Mouse (Mus musculus): ENCODE data around the gene Hist1h4i.

Gene Hist1h4i

DNA sequence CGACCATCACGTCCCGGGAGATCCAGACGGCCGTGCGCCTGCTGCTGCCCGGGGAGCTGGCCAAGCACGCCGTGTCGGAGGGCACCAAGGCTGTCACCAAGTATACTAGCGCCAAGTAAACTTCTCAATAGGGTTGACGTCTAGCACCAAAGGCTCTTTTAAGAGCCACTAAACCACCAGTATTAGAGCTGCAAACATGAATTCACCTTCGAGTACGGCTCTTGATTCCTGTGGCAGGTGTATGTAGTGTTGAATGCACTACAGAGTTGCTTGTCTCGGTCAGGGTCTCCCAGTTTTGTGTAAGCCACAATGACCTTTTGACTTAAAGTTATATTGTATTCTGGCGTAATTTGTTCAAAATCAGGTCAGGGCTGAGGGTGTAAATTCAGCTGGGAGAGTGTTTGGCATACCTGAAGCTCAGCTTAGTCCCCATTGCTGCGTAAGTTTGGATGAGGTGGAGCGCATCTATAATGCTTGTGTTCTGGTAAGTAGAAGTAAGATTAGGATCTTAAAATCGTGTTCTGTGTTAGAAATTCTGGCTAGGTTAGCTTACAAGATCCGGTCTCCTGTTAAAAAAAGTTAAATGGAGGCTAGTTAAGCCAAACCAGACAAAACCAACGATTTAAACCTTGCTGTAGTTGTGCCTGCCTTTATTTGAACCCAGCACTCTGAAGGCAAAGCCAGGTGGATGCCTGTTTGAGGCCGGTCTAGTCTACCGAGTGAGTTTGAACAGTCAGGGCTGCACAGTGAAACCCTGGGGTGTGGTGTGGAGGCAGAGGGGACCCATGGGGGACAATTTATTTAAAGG, 4.8 kb downstream of the Hist1h4i start:
- DNase-seq = no peak

DNA sequence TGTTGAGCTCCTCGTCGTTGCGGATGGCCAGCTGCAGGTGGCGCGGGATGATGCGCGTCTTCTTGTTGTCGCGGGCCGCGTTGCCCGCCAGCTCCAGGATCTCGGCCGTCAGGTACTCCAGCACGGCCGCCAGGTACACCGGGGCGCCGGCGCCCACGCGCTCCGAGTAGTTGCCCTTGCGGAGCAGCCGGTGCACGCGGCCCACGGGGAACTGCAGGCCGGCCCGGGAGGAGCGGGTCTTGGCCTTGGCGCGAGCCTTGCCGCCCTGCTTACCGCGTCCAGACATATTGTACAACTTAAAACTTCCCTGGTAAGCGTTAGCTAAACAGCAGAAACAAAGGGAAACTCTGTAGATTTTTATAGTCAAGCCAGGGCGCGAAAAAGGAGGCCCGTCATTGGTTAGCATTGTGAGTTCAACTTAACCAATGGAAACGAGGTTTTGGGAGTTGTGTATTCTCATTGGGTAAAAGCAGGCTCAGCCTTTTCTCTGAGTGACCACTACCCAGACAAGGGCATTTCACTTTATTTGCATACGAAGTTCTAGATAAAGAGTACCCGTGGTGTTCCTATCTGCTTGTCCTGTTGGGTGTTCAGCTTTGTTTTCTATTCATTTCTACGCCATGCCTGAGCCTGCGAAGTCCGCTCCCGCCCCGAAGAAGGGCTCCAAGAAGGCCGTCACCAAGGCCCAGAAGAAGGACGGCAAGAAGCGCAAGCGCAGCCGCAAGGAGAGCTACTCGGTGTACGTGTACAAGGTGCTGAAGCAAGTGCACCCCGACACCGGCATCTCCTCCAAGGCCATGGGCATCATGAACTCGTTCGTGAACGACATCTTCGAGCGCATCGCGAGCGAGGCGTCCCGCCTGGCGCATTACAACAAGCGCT, 5.7 kb downstream of the Hist1h4i start, which contains the start of the genes Hist1h2ah and Hist1h2bk:
Gene Hist1h2ah, minus strand, starts transcription at position 302 of the 882 bp plus-strand sequence.
Gene Hist1h2bk, plus strand, starts transcription at position 604 of the 882 bp plus-strand sequence.
- DNase-seq = peak; percentile 75

DNA sequence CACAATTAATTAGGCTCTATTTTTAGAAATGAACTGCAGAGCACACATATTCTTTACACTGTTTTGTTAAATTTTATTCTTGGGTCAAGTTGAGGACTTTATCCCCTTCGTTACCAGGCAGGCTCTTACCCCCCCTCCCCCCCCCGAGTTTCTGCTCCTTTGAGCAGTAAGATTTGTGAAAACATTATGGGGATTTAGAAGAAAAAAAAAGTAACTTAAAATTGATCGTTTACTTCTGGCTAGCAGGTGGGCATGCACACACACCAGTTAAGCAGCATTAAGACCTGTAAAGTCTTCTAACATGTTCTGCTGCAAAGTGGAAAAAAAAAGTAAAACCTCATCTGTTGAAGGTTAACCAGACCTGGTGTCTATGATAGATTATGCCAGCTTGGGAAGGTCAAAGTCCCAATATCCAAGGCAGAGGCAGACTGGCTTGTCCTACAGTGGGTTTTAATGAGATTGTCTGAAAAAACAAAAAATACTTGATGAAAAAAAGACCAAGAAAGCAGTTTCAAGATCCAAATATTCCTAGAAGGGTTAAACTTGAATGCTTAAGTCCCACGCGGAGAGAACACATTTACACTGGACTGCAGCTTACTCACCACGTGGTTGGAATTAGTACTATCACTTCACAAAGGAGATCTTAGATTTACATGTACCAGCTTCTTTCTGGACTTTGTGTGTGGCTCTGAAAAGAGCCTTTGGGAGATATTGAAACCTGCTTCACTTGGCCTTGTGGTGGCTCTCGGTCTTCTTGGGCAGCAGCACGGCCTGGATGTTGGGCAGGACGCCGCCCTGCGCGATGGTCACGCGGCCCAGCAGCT, 6.5 kb downstream of the Hist1h4i start:
- DNase-seq = no peak

DNA sequence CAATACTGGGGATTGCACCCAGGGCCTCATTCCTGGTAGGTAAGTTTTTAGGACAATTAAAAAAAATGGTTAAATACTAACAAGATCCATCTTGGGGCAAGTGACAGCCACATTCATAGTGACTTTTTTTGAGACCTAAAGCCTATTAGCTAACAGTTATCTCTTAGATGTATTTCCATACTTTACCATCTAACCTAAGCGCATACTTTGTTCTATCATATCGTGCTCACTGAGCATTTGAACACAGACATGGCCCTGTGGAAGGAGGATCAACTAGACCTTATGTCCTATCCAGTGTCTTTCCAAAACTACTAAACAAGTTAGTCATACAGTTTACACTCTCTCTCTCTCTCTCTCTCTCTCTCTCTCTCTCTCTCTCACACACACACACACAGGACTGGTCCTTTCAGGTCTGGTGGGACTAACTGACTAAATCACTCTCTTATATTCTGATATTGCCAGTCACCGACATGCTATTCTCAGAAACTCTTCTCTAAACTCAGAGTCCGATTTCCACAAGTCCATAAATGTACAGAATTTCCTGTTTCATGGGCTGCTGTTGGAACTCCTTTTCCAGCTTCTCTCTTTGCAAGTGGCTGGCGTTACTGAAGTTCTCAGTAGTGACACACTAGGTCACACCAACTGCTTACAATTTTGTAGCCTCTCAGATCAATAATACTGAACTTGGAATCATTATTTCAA, 7.3 kb downstream of the Hist1h4i start:
- no peak for DNase-seq

DNA sequence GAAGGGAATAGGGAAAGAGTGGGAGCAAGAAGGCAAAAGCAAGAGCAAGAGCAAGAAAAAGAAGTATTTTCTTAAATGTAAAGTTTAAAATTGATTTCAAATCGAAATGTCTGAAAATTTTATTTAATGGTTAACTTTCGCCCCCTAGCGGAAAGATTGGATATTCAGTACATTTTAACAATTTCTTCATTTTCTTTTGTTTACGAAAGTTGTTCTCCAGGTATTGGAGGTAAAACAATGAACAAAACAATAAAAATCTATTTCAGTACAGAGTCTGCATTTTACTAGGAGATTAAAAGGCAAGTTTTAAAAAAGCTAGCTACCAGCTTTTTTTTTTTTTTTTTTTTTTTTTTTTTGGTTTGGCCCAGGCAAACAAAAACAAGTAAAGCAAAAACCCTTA, 10.7 kb downstream of the Hist1h4i start:
- DNase-seq = no peak

DNA sequence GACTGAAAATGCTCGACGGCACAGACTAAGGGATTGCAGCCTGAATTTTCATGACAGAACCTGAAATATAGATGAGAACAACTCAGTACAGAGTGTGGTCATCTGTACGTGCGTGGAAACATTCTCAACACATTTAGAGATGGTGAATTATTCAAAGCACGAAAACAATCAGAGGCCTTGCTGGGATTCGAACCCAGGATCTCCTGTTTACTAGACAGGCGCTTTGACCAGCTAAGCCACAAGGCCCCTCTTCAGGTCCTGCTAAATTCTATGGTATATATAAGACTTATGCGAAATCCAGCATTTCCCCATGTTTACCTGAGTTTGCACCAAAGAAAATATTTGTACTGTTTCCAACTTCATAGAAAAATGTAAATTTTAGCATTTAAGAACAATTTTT, 11.2 kb downstream of the Hist1h4i start:
- DNase-seq = no peak

DNA sequence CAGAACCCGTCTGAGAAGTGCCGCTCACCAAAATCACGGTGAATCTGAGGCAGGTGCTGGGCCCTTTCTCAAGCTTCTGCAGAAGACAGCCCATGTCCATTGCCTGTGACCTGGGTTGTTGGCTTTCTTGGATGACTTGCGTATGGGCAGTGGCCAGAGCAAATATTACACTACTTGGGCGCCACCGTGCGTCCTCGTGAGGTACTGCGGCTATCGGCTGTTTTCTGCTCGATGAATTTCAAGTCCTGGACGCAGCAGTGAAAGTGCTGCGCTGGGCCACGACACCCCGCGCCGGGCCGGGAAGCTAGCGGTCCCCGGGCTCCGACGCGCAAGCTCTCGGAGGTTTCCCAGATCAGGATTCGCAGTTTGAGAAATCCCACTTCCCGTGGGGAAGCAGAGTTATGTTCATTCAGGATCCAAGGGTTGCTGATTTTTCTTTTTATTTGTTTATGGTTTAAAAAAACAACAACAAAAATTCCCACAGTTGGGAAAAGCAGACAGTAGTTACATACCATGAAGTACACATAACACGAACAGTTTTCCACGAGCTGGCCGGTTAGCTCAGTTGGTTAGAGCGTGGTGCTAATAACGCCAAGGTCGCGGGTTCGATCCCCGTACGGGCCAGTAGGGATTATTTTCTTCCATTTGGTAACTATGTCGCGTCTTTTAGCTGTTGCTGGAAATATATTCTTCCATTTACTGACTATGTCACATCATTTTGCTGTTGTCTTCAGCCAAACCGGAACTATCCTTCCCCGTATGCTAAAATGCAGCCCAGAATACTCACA, 12.3 kb downstream of the Hist1h4i start:
- peak; percentile 93 for DNase-seq

DNA sequence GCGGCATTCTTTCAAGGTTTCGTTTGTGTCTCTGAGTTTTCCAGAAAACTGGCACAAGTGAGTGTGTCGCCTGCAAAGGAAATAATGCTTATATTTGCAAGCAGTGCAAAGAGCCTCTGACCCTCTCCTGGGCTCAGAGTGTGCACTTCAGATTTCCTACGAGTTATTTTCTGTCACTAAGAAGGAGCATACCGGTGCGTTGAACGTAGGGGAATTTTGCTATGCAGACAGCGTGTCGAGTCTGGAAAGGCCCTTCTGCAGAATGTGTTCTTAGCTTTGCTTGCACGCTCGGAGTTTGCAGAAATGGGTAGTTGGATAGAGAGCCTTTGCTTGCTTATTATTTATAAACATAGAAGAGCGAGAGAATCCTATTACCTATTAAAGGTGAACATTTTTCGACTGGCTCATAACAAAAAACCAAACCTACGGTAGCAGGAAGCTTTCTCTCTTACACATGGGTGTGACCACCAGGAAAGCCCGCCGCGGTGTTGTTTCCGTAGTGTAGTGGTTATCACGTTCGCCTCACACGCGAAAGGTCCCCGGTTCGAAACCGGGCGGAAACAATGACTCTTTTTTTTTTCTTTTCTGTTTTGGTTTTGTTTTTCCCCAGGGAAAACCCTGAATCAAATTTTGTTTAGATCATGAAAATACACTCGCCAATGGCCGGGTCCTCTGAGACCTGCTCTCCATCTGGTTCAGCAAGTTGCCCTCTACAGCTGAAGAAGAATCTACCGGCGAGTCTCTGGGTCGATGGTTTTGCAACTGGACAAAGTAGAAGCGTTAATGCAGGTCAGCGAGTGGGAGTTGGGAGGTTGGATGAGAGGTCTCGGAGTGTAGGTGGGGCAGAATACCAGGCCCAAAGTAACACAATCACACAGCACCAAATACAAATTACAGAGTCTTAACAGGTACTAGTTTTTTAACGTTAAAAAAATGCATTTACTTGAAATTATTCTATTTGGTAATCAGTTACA, 14.8 kb downstream of the Hist1h4i start:
- DNase-seq = peak; percentile 64

DNA sequence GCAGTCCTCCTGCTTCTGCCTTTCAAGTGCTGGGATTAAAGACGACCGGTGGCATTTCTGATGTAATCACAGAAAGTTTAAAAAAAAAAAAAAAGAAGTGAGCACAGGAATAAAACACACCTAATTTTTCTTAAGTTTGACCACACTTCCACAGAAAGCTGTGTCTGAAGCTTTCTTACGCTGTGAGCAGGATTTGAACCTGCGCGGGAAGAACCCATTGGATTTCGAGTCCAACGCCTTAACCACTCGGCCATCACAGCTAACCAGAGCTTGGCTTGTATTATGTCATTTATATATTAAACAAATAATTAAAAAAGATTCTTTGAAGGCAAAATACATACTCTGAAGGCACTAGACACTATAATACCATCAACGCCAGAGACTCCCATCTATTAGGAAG, 18.9 kb downstream of the Hist1h4i start:
- peak; percentile 62 for DNase-seq

DNA sequence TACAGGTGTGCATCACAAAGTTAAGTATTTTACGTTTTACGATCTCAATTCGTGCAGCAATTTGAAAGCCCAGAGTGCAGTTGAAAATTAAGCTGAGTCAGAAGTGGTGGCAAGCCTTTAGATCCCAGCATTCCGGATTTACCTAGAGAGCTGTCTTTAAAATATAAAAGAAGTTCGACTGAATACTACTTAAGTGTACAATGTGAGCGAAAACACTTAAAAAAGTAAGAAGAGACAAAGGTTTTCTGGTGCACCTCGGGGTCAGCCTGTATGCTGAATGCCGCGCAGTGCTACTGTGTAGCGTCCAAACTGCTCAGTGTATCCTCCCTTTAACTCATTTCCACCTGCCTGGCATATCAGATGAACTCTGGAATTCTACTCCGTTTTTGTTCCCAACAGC, 19.6 kb downstream of the Hist1h4i start:
- no peak for DNase-seq

DNA sequence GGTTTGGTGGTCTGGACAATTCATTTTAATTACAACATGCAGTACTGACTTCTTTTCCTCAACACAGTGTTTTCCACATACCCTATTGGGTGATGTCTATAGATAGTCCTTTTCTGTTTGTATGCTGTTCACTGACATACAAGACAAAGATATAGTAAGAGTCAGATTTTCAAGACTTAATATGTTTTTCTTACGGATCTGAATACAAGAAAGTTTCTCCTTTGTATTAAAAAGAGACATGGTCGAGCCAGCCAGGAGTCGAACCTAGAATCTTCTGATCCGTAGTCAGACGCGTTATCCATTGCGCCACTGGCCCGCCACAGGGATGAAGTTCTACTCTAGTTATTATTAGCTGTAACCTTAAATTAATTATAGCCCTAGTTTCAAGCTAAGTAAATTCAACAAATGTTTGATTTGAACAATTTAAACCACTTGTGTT, 20.2 kb downstream of the Hist1h4i start:
- DNase-seq = no peak

DNA sequence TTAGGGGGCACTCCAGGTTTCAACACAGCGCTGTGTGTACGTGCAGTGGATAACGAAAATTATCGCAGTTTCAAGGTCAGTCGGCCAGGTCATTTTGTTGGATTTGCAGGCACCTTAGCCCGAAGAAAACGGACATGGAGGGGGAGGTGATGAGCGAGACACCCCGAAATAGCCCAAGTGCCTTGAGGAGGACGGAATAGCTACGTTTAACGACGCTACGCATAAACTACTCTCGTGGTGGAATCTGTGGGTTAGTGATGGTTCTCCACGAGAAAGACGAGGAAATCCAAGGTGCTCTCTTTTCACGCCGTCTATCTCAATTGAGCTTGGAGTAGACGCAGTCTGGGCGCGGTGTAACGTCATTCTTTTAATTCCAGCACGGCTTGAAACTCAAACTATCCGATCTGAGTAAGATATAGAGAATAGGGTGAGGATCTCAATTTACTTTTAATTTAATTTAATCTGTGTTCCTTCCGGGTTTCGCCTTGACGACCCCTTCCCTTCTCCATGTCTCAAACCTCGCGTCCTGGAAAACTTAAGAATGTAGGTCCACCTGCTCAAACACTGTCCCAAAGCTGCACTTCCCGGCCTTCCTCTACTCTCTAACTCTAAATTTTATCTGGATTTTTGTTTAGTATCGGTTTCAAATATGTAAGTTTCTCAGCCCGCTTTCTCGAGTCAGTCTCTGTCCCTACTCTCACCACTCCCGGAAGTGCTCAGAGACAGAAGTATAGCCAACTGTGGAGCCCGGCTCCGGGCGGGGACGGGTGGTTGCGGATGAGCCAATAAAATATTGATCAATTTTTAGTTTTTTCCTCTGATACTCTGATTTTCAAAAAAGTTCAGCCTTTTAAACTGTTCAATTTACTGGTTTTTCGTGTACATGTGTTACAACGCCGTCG, 21.0 kb downstream of the Hist1h4i start:
- no peak for DNase-seq

DNA sequence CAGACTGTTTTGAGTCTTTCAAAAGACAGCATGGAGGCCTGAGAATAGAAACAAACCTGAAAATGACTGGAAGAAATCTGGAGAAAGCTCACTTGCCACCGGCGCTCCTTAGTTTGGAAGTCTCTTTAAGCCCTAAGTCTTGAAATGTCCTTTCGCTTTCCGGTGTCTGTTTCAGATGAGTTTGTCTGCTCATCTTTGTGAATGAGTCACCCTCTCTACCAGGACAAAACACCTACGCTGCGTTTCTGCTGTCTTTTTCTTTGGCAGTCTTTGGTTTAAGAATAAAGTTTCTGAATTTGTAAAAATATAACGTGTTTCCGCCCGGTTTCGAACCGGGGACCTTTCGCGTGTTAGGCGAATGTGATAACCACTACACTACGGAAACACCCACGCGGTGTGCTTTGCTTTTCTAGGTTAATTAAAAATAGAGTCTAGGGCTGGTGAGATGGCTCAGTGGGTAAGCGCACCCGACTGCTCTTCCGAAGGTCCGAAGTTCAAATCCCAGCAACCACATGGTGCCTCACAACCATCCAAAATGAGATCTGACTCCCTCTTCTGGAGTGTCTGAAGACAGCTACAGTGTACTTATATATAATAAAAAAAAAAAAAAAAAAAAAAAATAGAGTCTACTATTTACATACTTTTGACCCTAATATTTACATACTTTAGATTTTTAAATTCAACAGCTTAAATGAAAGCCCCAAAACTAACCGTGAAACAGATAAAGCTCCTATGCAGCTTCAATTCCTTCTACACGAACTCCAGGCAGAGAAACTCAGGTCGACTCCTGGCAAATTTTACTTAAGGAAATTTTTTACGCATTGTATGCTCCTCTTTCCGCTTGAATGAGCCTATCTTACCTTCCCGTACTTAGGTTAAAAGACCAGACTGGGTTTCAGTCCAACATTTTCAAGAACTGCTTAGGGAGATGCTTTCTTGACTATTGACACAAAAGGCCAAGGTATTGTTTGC, 25.4 kb downstream of the Hist1h4i start:
- DNase-seq = peak; percentile 44

DNA sequence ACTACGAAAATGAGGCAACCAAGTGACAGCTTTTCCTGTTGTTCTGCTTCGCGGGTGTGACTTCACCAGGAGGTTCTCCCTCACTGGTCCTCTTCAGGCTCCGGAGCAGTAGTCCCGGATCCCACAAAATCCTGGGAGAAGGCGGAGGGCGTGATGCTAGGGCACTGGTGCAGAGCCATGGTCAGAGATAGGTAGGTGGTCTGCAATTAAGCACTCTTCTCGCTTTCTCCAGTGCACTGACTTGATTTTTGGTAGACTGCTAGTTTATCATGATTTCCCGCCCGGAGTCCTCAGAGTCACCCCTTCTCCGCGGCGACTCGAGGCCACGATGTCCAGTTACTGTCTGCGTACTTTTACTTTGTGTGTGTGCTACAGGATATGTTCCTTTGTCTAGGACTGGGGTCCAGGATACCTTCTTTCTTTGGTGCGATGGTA, 26.7 kb downstream of the Hist1h4i start:
- no peak for DNase-seq

DNA sequence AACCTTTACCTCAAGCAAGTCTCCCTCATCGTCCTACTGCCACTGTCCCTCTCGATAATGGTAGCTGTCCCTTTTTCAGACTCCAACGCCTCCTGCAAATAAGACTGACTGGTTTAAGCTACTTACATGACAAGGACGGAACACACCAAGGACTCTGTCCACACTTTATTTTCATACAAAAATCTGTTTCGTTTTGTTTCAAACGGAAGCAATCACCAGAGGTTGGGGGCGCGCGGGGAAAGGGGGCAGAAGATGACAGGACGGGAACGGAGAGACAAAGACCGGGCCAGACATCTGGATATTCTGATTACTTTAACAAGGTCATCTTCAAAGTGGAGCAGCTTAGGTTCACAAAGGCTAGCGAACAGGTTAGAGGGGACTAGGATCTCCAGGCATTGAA, 27.4 kb downstream of the Hist1h4i start:
- no peak for DNase-seq

DNA sequence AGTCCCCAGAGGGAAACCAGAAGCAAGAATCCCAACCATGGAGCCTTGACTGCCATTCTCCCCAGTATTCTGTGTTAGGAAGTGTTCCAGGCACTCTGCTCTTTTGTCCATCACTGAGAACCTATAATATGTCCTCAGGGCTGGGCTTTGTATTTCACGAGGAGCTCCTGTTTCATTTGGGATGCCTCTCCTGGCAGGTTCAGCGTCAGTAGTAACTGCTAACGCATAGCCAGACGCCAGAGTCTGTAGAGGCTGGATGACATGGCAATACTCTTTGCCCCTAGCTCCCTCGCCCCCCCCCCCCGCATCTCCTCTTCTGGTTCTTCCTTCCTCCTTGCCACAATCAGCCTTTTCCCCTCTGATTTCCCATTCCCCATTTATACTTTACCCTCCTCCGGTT, 31.5 kb downstream of the Hist1h4i start, which contains the start of gene Prss16:
Gene Prss16, minus strand, starts transcription at position 101 of the 400 bp plus-strand sequence.
- no peak for DNase-seq

DNA sequence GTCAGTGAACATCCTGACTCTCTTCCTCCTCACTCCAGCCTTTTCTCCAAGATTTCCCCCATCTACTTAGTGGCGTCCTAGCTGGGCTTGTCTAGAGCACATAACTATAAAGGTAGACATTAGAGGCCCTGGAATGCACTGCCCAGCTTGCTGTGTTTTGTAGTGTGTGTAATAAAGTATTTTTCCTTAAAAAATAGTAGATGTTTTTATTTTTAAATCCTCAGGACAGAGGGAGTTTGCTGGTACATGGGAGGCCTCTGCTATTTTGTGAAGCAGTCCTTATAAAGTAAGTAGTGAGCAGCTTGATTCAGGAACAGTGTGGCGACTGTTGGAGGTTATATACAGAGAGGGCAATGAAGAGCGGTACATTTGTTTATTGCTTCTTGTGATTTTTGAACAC, 32.5 kb downstream of the Hist1h4i start:
- no peak for DNase-seq

DNA sequence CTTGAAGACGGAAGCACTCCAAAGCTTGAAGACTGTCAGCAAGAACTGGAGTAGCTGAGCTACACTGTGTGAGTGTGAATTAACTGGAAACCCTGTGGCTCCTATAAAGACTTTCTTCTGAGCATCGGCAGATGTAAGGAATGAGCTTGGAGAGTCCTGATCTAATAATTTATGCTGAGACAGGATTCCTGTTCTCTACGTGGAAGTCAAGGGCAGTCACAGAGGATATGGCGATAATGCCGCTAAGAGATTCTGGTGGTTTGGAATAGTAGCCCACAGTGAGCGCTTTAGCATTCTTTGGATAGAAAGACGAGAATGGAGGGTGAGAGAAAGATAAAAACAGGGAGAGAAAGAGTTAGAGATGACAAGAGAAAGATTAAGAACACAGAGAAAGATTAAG, 33.3 kb downstream of the Hist1h4i start:
- no peak for DNase-seq

All from cerebellum, adult 11 months (tissue).